Mouse (Mus musculus): ENCODE data around the gene Tgfb1i1. TPM values are rescaled to one million over a fixed set of nuclear protein-coding genes. Genes with fewer than 3 reads are reported as not detected.

Tgfb1i1 gene
- polyA plus RNA-seq, 2 experiments = 5.0 to 7.8 TPM

DNA sequence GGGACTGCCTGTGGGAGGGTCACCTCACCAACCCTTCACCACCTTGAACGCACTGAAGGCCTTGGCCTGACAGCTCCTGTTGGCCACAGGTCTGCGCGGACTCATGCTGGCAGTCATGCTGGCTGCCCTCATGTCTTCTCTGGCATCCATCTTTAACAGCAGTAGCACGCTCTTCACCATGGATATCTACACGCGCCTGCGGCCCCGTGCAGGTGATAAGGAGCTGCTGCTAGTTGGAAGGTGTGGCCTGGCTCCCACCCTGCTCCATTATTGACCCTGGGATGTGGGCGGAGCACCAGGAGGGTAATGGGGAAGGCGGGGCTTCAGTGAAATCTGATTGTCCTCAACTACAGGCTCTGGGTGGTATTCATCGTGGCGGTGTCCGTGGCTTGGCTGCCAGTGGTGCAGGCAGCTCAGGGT is 23.8 kb downstream of the Tgfb1i1 start:
- peaks cover 15 to 16% of the 10 kb centered on the region in 2 experiments for H3K4me1 ChIP-seq (replicated peaks; ENCODE audit: control insufficient read depth in 2 of 2, insufficient read depth in 2 of 2, low read length in 1 of 2)
- peaks cover 2% of the 10 kb centered on the region for H3K27me3 ChIP-seq (ENCODE audit: control insufficient read depth, insufficient read depth, low read length)
- WGBS (ENCODE audit: insufficient replicate concordance) = 14% methylated on average over 13 of the region's 13 CpGs
- TF ChIP-seq CTCF (IDR thresholded peaks at IDR 0.05; ENCODE audit: low read depth) (no peak), EP300 (IDR thresholded peaks at IDR 0.05; ENCODE audit: low read depth) (peak; percentile 76)
- H3K9me3 ChIP-seq (ENCODE audit: control insufficient read depth, low read length) = no peaks in the 10 kb centered on the region
- H3K4me3 ChIP-seq (ENCODE audit: insufficient read depth in 1 of 2, low read depth in 2 of 2, low read length in 2 of 2) = peak overlapping the region; percentile 5 to 21; a peak in 3 of 4 replicates
- H3K4me2 ChIP-seq (ENCODE audit: low read depth) = peak overlapping the region; percentile 54
- peak overlapping the region; percentile 42; the same call in 1 of the 2 replicates for H3K9ac ChIP-seq (replicated peaks)
- peak overlapping the region; percentile 78 for H3K27ac ChIP-seq
- peak; percentile 98 for ATAC-seq (ENCODE audit: insufficient read depth)
- peak; percentile 83 to 87 (median 85) for DNase-seq (ENCODE audit: low read depth in 3 of 3, low spot score in 3 of 3)
- H3K36me3 ChIP-seq (replicated peaks; ENCODE audit: control insufficient read depth, insufficient read depth, low read depth) = peaks cover 43% of the 10 kb centered on the region

DNA sequence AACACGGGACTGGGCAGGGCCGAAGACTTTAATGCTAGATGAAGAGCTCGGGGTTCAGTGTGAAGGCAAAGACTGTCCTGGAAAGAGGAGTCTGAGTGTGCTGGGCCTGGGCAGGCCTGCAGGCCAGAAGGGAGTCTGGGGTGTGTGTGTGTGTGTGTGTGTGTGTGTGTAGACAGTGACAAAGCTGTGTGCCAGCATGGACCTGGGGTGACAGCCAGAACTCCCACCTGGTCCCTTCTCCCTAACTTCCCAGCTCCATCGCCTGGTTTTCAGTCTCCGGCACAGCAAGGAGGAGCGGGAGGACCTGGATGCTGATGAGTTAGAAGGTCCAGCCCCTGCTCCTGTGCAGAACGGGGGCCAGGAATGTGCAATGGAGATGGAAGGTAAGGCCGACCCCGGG is 24.9 kb downstream of the Tgfb1i1 start:
- Histone ChIP-seq H3K4me3 (ENCODE audit: insufficient read depth in 1 of 2, low read depth in 2 of 2, low read length in 2 of 2) (no peak overlapping the region), H3K9me3 (ENCODE audit: control insufficient read depth, low read length) (no peaks in the 10 kb centered on the region), H3K36me3 (replicated peaks; ENCODE audit: control insufficient read depth, insufficient read depth, low read depth) (peaks cover 54% of the 10 kb centered on the region), H3K27me3 (ENCODE audit: control insufficient read depth, insufficient read depth, low read length) (no peaks in the 10 kb centered on the region), H3K9ac (replicated peaks) (no peak overlapping the region), H3K4me1 (replicated peaks; ENCODE audit: control insufficient read depth in 2 of 2, insufficient read depth in 2 of 2, low read length in 1 of 2) (peaks cover 15 to 16% of the 10 kb centered on the region in 2 experiments), H3K4me2 (ENCODE audit: low read depth) (peak overlapping the region; percentile 54), H3K27ac (peak overlapping the region; percentile 6)
- TF ChIP-seq CTCF (IDR thresholded peaks at IDR 0.05; ENCODE audit: low read depth) = no peak
- TF ChIP-seq EP300 (IDR thresholded peaks at IDR 0.05; ENCODE audit: low read depth) = no peak
- no peak for DNase-seq (ENCODE audit: low read depth in 3 of 3, low spot score in 3 of 3)
- ATAC-seq (ENCODE audit: insufficient read depth) = no peak
- WGBS (ENCODE audit: insufficient replicate concordance) = 92% methylated on average over 9 of the region's 9 CpGs

DNA sequence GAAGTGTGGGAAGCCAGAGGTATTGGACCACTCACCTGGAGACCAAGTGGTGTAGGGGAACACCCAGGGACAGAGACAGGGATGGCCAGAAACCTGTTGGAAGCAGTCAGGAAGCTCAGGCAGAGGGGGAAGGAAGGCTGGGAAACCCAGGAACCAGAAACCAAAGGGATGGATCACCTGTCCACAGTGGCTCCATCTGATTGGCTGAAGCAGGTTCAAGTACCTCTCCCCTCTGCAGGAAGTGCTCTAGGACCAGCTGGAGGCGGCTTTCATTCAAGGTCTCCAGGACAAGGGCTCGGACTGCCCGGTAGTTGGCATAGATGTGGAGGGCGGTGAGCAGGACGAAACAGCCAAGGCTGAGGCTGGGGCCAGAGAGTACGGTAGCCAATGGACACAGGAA is 29.4 kb downstream of the Tgfb1i1 start:
- H3K9me3 ChIP-seq (ENCODE audit: control insufficient read depth, low read length) = no peaks in the 10 kb centered on the region
- peaks cover 4% of the 10 kb centered on the region in 2 experiments; a peak in 3 of 4 replicates for H3K4me1 ChIP-seq (replicated peaks; ENCODE audit: control insufficient read depth in 2 of 2, insufficient read depth in 2 of 2, low read length in 1 of 2)
- H3K4me3 ChIP-seq (ENCODE audit: insufficient read depth in 1 of 2, low read depth in 2 of 2, low read length in 2 of 2) = no peak overlapping the region
- WGBS (ENCODE audit: insufficient replicate concordance) = 92% methylated on average over 6 of the region's 6 CpGs
- ATAC-seq (ENCODE audit: insufficient read depth) = no peak
- H3K9ac ChIP-seq (replicated peaks) = no peak overlapping the region
- H3K27me3 ChIP-seq (ENCODE audit: control insufficient read depth, insufficient read depth, low read length) = no peaks in the 10 kb centered on the region
- no peak for DNase-seq (ENCODE audit: low read depth in 3 of 3, low spot score in 3 of 3)
- TF ChIP-seq CTCF (IDR thresholded peaks at IDR 0.05; ENCODE audit: low read depth) (no peak), EP300 (IDR thresholded peaks at IDR 0.05; ENCODE audit: low read depth) (no peak)
- no peak overlapping the region for H3K27ac ChIP-seq
- peaks cover 94% of the 10 kb centered on the region for H3K36me3 ChIP-seq (replicated peaks; ENCODE audit: control insufficient read depth, insufficient read depth, low read depth)
- no peak overlapping the region for H3K4me2 ChIP-seq (ENCODE audit: low read depth)

DNA sequence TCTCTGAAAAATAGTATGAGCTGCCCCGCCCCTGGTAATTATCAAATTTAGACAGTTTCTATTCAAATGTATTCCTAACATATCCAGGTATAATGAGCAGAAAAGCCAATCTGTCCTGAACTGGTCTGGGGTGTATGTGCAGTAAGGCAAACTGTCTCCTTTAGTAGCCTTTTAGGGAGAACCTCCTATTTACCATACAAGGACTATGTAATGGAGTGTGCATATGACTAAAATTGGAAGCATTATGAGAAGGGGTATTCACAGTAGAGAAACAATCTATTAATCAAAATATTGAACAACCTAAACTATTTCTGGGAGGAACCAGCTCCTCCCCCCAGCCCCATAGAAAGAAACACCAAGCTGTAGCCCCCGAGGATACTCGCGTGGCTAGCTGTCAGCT is 33.1 kb downstream of the Tgfb1i1 start:
- no peaks in the 10 kb centered on the region for H3K27me3 ChIP-seq (ENCODE audit: control insufficient read depth, insufficient read depth, low read length)
- H3K9me3 ChIP-seq (ENCODE audit: control insufficient read depth, low read length) = no peaks in the 10 kb centered on the region
- H3K4me1 ChIP-seq (replicated peaks; ENCODE audit: control insufficient read depth in 2 of 2, insufficient read depth in 2 of 2, low read length in 1 of 2) = peaks cover 0 to 5% of the 10 kb centered on the region in 2 experiments; a peak in 2 of 4 replicates
- peaks cover 69% of the 10 kb centered on the region for H3K36me3 ChIP-seq (replicated peaks; ENCODE audit: control insufficient read depth, insufficient read depth, low read depth)
- ATAC-seq (ENCODE audit: insufficient read depth) (no peak), DNase-seq (ENCODE audit: low read depth in 3 of 3, low spot score in 3 of 3) (no peak)
- no peak overlapping the region for H3K9ac ChIP-seq (replicated peaks)
- 89% methylated on average over 4 of the region's 4 CpGs for WGBS (ENCODE audit: insufficient replicate concordance)
- H3K27ac ChIP-seq = no peak overlapping the region; the same call in 1 of the 2 replicates
- H3K4me3 ChIP-seq (ENCODE audit: insufficient read depth in 1 of 2, low read depth in 2 of 2, low read length in 2 of 2) = no peak overlapping the region
- no peak for TF ChIP-seq CTCF (IDR thresholded peaks at IDR 0.05; ENCODE audit: low read depth)
- no peak for TF ChIP-seq EP300 (IDR thresholded peaks at IDR 0.05; ENCODE audit: low read depth)
- H3K4me2 ChIP-seq (ENCODE audit: low read depth) = no peak overlapping the region

DNA sequence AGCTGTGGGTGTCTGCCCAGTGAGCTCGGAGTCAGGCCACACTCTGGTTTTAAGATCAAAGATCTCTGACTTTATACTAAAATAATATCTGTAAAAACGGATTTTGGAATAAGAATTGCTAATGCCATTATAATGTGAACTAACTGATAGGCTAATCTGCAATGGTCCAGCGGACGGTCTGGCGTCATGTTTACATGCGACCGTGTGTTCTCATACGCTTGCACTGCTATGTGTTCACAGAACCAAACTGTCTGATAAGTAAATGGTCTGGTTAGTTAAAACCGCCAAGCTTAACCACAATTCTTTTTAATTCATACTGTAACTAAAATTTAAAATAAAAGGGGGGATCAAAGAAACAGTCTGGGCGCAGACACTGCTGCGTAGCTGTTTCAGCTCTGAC is 35.2 kb downstream of the Tgfb1i1 start:
- no peak overlapping the region for H3K4me3 ChIP-seq (ENCODE audit: insufficient read depth in 1 of 2, low read depth in 2 of 2, low read length in 2 of 2)
- TF ChIP-seq CTCF (IDR thresholded peaks at IDR 0.05; ENCODE audit: low read depth) = no peak
- TF ChIP-seq EP300 (IDR thresholded peaks at IDR 0.05; ENCODE audit: low read depth) = no peak
- H3K27me3 ChIP-seq (ENCODE audit: control insufficient read depth, insufficient read depth, low read length) = no peaks in the 10 kb centered on the region
- ATAC-seq (ENCODE audit: insufficient read depth) (no peak), DNase-seq (ENCODE audit: low read depth in 3 of 3, low spot score in 3 of 3) (no peak)
- no peaks in the 10 kb centered on the region for H3K9me3 ChIP-seq (ENCODE audit: control insufficient read depth, low read length)
- peaks cover 0 to 13% of the 10 kb centered on the region in 2 experiments; a peak in 2 of 4 replicates for H3K4me1 ChIP-seq (replicated peaks; ENCODE audit: control insufficient read depth in 2 of 2, insufficient read depth in 2 of 2, low read length in 1 of 2)
- 73% methylated on average over 11 of the region's 11 CpGs for WGBS (ENCODE audit: insufficient replicate concordance)
- H3K27ac ChIP-seq = no peak overlapping the region
- no peak overlapping the region for H3K4me2 ChIP-seq (ENCODE audit: low read depth)
- H3K36me3 ChIP-seq (replicated peaks; ENCODE audit: control insufficient read depth, insufficient read depth, low read depth) = peaks cover 54% of the 10 kb centered on the region
- H3K9ac ChIP-seq (replicated peaks) = no peak overlapping the region
